Mouse (Mus musculus) urinary bladder, adult 2 months (tissue): Measurements from ENCODE around the gene Gm10228. TPM values are rescaled to one million over a fixed set of nuclear protein-coding genes. Genes with fewer than 3 reads are reported as not detected.
"Not testable (repeated sequence)": the region's sequence is repeated elsewhere in the genome, so short reads cannot be mapped to it uniquely, and the experiment has no call there.

Experiments used
- DNase-seq: peaks from one replicate; pipeline ENCODE4 v3.0.0; 2022; ENCODE audit warnings: low spot score
- polyA plus RNA-seq: library from polyadenylated mRNA; depleted of rRNA; stranded (reverse); fragments of >200 nt; gene quantifications from 2 replicates; pipeline ENCODE4 v1.2.3, GENCODE M21; 2012; rRNA removed

The Gm10228 gene
- not detected in 2 replicates for polyA plus RNA-seq

- DNase-seq = not testable (repeated sequence)
Measured at GRCm38 (mm10) chr16:89041372-89041771, at the start of gene Gm10228. Gm10228 (minus strand) TSS chr16:89041472.

- DNase-seq = not testable (repeated sequence)
Measured at GRCm38 (mm10) chr16:89071041-89071440, 29.8 kb upstream of the Gm10228 start.

GRCm38 (mm10) chr16:89063902-89064301 lies 22.6 kb upstream of the Gm10228 start, which contains the start of gene 1110025L11Rik:
1110025L11Rik (minus strand) TSS chr16:89064002.
- DNase-seq = not testable (repeated sequence)

- no peak for DNase-seq
Measured at GRCm38 (mm10) chr16:89047783-89048182, 6.5 kb upstream of the Gm10228 start, which contains the start of gene Krtap6-5. Krtap6-5 (minus strand) TSS chr16:89047883.

- not testable (repeated sequence) for DNase-seq
Measured at GRCm38 (mm10) chr16:89031399-89031798, 9.9 kb downstream of the Gm10228 start, which contains the start of gene Krtap6-1. Krtap6-1 (plus strand) TSS chr16:89031699.

GRCm38 (mm10) chr16:89014984-89015383 lies 26.3 kb downstream of the Gm10228 start, which contains the start of gene Gm10229:
Gm10229 (plus strand) TSS chr16:89015284.
- DNase-seq = not testable (repeated sequence)

- no peak for DNase-seq
Measured at GRCm38 (mm10) chr16:89013973-89014372, 27.3 kb downstream of the Gm10228 start.

- no peak for DNase-seq
Measured at GRCm38 (mm10) chr16:89010659-89011058, 30.6 kb downstream of the Gm10228 start, which contains the start of gene Krtap22-2. Krtap22-2 (minus strand) TSS chr16:89010759.

Other genes starting within 250 kb of the Gm10228 start
- gene Gm20741, start 229.3 kb downstream of the Gm10228 start, polyA plus RNA-seq = not detected in 2 replicates
- not detected in 2 replicates for gene Krtap15, start 221.3 kb downstream of the Gm10228 start, polyA plus RNA-seq
- not detected in 2 replicates for gene Krtap14, start 215.3 kb downstream of the Gm10228 start, polyA plus RNA-seq
- not detected in 2 replicates for gene Krtap19-1, start 172.1 kb downstream of the Gm10228 start, polyA plus RNA-seq
- gene Krtap19-2, start 167.2 kb downstream of the Gm10228 start, polyA plus RNA-seq = not detected in 2 replicates
- gene Krtap19-3, start 163.4 kb downstream of the Gm10228 start, polyA plus RNA-seq = not detected in 2 replicates
- gene Krtap19-4, start 156.4 kb downstream of the Gm10228 start, polyA plus RNA-seq = not detected in 2 replicates
- gene Krtap19-5, start 145.0 kb downstream of the Gm10228 start, polyA plus RNA-seq = not detected in 2 replicates
- gene Krtap19-9b, start 109.2 kb downstream of the Gm10228 start, polyA plus RNA-seq = not detected in 2 replicates
- not detected in 2 replicates for gene Krtap16-3, start 78.6 kb downstream of the Gm10228 start, polyA plus RNA-seq
- not detected in 2 replicates for gene Krtap22-2, start 30.7 kb downstream of the Gm10228 start, polyA plus RNA-seq
- not detected in 2 replicates for gene Gm10229, start 26.2 kb downstream of the Gm10228 start, polyA plus RNA-seq
- not detected in 2 replicates for gene Krtap6-1, start 9.8 kb downstream of the Gm10228 start, polyA plus RNA-seq
- not detected in 2 replicates for gene Krtap6-5, start 6.4 kb upstream of the Gm10228 start, polyA plus RNA-seq
- gene 1110025L11Rik, start 22.5 kb upstream of the Gm10228 start, polyA plus RNA-seq = not detected in 2 replicates
- gene Krtap6-3, start 42.5 kb upstream of the Gm10228 start, polyA plus RNA-seq = not detected in 2 replicates
- not detected in 2 replicates for gene Gm6358, start 99.4 kb upstream of the Gm10228 start, polyA plus RNA-seq
- gene Gm10061, start 109.6 kb upstream of the Gm10228 start, polyA plus RNA-seq = not detected in 2 replicates
- not detected in 2 replicates for gene Gm9789, start 116.5 kb upstream of the Gm10228 start, polyA plus RNA-seq
- not detected in 2 replicates for gene Gm7735, start 128.0 kb upstream of the Gm10228 start, polyA plus RNA-seq
- gene 1110057P08Rik, start 133.3 kb upstream of the Gm10228 start, polyA plus RNA-seq = not detected in 2 replicates
- gene Krtap20-2, start 164.4 kb upstream of the Gm10228 start, polyA plus RNA-seq = not detected in 2 replicates